11 mouse cellular contexts compared by ENCODE assay signal in the genomic region with DNA sequence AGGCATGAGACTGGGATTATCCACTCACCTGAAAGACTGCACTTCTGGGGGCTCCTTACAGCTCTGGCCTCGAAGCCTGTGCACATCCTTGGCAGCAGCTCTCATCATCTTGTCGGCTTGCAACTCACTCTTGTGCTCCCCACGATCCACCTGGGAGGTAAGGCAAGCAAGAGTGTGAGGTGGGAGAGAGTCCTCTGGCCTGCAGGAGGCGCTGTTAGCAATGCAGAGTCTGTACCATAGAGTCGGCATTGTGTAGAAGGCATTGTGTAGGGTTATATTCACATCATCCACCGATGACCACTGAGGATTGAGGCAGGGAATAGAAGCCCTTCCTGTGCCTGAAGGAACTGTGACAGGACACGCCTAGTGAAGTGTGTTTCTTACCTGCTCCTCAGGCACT. TPM values are rescaled to one million over a fixed set of nuclear protein-coding genes. Genes with fewer than 3 reads are reported as not detected.
DNase-seq lines count a peak whose midpoint lies in the region; ATAC-seq and TF ChIP-seq lines count a peak whose summit lies in the region.
"Had no signal": no experiment of that assay in that cellular context is flagged by ENCODE, and none has a peak within 500 bp of the region (broad histone marks: within the 10 kb centered on the region; RNA-seq: fewer than 3 reads in every experiment).

No protein-coding gene starts in this region.

- peaks cover 5% of the 10 kb centered on the region; the same call in 1 of the 2 replicates for H3K36me3 ChIP-seq in kidney, postnatal 0 days (ENCODE audit: insufficient read depth, low read length)
- H3K36me3 ChIP-seq in testis, adult 2 months (ENCODE audit: control insufficient read depth, insufficient read depth, low read length), result no peaks in the 10 kb centered on the region
- H3K36me3 ChIP-seq in stomach, postnatal 0 days (ENCODE audit: control insufficient read depth, insufficient read depth, low read length), result no peaks in the 10 kb centered on the region

- no peaks in the 10 kb centered on the region for H3K9me3 ChIP-seq in kidney, postnatal 0 days (replicated peaks; ENCODE audit: low read length)
- H3K9me3 ChIP-seq in stomach, postnatal 0 days (ENCODE audit: control insufficient read depth, low read length), result no peaks in the 10 kb centered on the region
- H3K9me3 ChIP-seq: forebrain, embryonic 15.5 days; limb, embryonic 15.5 days had no signal

- peak; percentile 54; the same call in 1 of the 2 replicates for TF ChIP-seq CTCF in kidney, postnatal 0 days (IDR thresholded peaks at IDR 0.05; ENCODE audit: low read depth)
- peak; percentile 76; the same call in 1 of the 2 replicates for TF ChIP-seq CTCF in testis, adult 2 months (IDR thresholded peaks at IDR 0.05; ENCODE audit: control insufficient read depth, insufficient read depth, insufficient replicate concordance, low read depth, low read length)
- TF ChIP-seq CTCF in stomach, postnatal 0 days (IDR thresholded peaks at IDR 0.05; ENCODE audit: low read depth), result peak; percentile 63

- 85% methylated on average over 7 of the region's 7 CpGs for WGBS in kidney, postnatal 0 days
- WGBS in stomach, postnatal 0 days, result 80% methylated on average over 7 of the region's 7 CpGs

- H3K4me2 ChIP-seq in kidney, postnatal 0 days (ENCODE audit: low read length), result no peak overlapping the region
- no peak overlapping the region for H3K4me2 ChIP-seq in stomach, postnatal 0 days (replicated peaks; ENCODE audit: low read depth)
- H3K4me2 ChIP-seq: forebrain, embryonic 15.5 days; limb, embryonic 15.5 days had no signal

- no peaks in the 10 kb centered on the region for H3K4me1 ChIP-seq in kidney, postnatal 0 days (replicated peaks; ENCODE audit: insufficient read depth, low read length)
- peaks cover 2% of the 10 kb centered on the region for H3K4me1 ChIP-seq in testis, adult 2 months (ENCODE audit: control insufficient read depth, insufficient read depth, low read length)
- H3K4me1 ChIP-seq in stomach, postnatal 0 days (replicated peaks; ENCODE audit: control insufficient read depth, insufficient read depth), result no peaks in the 10 kb centered on the region
- H3K4me1 ChIP-seq: forebrain, embryonic 15.5 days had no signal

- no peak for ATAC-seq in kidney, postnatal 0 days (replicated peaks; ENCODE audit: low FRiP score, low read depth)
- ATAC-seq in stomach, postnatal 0 days (ENCODE audit: low FRiP score, low TSS enrichment), result no peak
- ATAC-seq: forebrain, embryonic 15.5 days had no signal

- no peak for TF ChIP-seq EP300 in stomach, postnatal 0 days (optimal IDR thresholded peaks at IDR 0.05)

- H3K4me3 ChIP-seq in kidney, postnatal 0 days (replicated peaks; ENCODE audit: low read depth, low read length), result no peak overlapping the region
- no peak overlapping the region for H3K4me3 ChIP-seq in testis, adult 2 months (ENCODE audit: control insufficient read depth, low read depth, low read length)
- H3K4me3 ChIP-seq in stomach, postnatal 0 days (ENCODE audit: low read depth, low read length), result no peak overlapping the region
- H3K4me3 ChIP-seq: forebrain, embryonic 15.5 days; limb, embryonic 15.5 days had no signal

- H3K9ac ChIP-seq in kidney, postnatal 0 days (ENCODE audit: low read depth, low read length), result no peak overlapping the region
- H3K9ac ChIP-seq in stomach, postnatal 0 days (ENCODE audit: low read length), result no peak overlapping the region
- H3K9ac ChIP-seq: forebrain, embryonic 15.5 days; limb, embryonic 15.5 days had no signal

- DNase-seq in kidney, postnatal 0 days (ENCODE audit: low spot score), result no peak
- DNase-seq in kidney, adult 8-10 months, result no peak
- no peak for DNase-seq in testis, postnatal 14 days (ENCODE audit: low spot score)
- peak; percentile 18 for DNase-seq in T-cell, adult 2 months (ENCODE audit: low spot score)
- peak; percentile 34 for DNase-seq in stomach, postnatal 0 days (ENCODE audit: low spot score)
- no peak for DNase-seq in ovary, postnatal 10 days (ENCODE audit: low spot score)
- DNase-seq: adrenal gland, postnatal 25 days; kidney, postnatal 10 days had no signal

- no peaks in the 10 kb centered on the region for H3K27me3 ChIP-seq in kidney, postnatal 0 days (ENCODE audit: insufficient read depth, low read length)
- no peaks in the 10 kb centered on the region for H3K27me3 ChIP-seq in testis, adult 2 months (ENCODE audit: control insufficient read depth, insufficient read depth, low read length)
- H3K27me3 ChIP-seq in stomach, postnatal 0 days (ENCODE audit: control insufficient read depth, insufficient read depth, low read length), result no peaks in the 10 kb centered on the region
- H3K27me3 ChIP-seq: forebrain, embryonic 15.5 days; limb, embryonic 15.5 days had no signal

- no peak overlapping the region for H3K27ac ChIP-seq in kidney, postnatal 0 days
- H3K27ac ChIP-seq in testis, adult 2 months (ENCODE audit: control insufficient read depth, insufficient read depth, low read depth, low read length), result no peak overlapping the region
- no peak overlapping the region for H3K27ac ChIP-seq in stomach, postnatal 0 days (replicated peaks)
- H3K27ac ChIP-seq: forebrain, embryonic 15.5 days; limb, embryonic 15.5 days had no signal

- TF ChIP-seq POLR2A in testis, adult 2 months (IDR thresholded peaks at IDR 0.05; ENCODE audit: control insufficient read depth, low read depth, low read length), result no peak

RNA-seq across cellular contexts. Expression of gene Rars, which starts 6.0 kb away (rescaled TPM):
- polyA plus RNA-seq in kidney, postnatal 0 days (2015; fragmentation: Nextera tagmentation; extraction: Ambion mirVana), result 67.9 and 72.1 TPM in 2 replicates
- polyA plus RNA-seq in testis, adult 2 months (2012; rRNA removed), result 8.6 and 9.3 TPM in 2 replicates
- 55.8 and 57.0 TPM in 2 replicates for polyA plus RNA-seq in stomach, postnatal 0 days (2015; fragmentation: Nextera tagmentation; extraction: Ambion mirVana)

RNA-seq across cellular contexts. Expression of gene Fbll1, which starts 41.6 kb away (rescaled TPM):
- not detected in 2 replicates for polyA plus RNA-seq in kidney, postnatal 0 days (2015; fragmentation: Nextera tagmentation; extraction: Ambion mirVana)
- polyA plus RNA-seq in testis, adult 2 months (2012; rRNA removed), result 5.5 and 7.3 TPM in 2 replicates
- 0.62 and 1.0 TPM in 2 replicates for polyA plus RNA-seq in stomach, postnatal 0 days (2015; fragmentation: Nextera tagmentation; extraction: Ambion mirVana)

Comparison
In these comparisons a context has a peak if more than half of its experiments do, and no peak if none do; other contexts are left out.
1. DNase-seq: peak in T-cell, adult 2 months (single experiment) and stomach, postnatal 0 days (single experiment); none in kidney, postnatal 0 days (single experiment), kidney, adult 8-10 months (0 of 2), testis, postnatal 14 days (single experiment) and ovary, postnatal 10 days (single experiment).
2. Peak in every context shown above with its lines, with median percentiles within 50 percentile points of each other: CTCF ChIP-seq.